Mouse (Mus musculus) ES-Bruce4 (cell line): ENCODE measurements at regions not wholly inside any gene's neighbourhood (a gene's known extent, or its start where the extent isn't known, plus 50 kb on each side); places are given as distances from the start of the nearest gene placed in this dataset.

Experiments used
- CTCF ChIP-seq: IDR thresholded peaks from one replicate; pipeline ENCODE4 v1.8.1; 2011; ENCODE audit warnings: low read depth, low read length
- EP300 ChIP-seq: IDR thresholded peaks from 2 replicates; pipeline ENCODE4 v1.6.1; 2011; ENCODE audit warnings: low read depth, low read length; ENCODE audit not compliant: insufficient read depth
- POLR2A ChIP-seq: IDR thresholded peaks from one replicate; pipeline ENCODE4 v1.8.1; 2011; ENCODE audit warnings: low read length; ENCODE audit not compliant: insufficient read depth

DNA sequence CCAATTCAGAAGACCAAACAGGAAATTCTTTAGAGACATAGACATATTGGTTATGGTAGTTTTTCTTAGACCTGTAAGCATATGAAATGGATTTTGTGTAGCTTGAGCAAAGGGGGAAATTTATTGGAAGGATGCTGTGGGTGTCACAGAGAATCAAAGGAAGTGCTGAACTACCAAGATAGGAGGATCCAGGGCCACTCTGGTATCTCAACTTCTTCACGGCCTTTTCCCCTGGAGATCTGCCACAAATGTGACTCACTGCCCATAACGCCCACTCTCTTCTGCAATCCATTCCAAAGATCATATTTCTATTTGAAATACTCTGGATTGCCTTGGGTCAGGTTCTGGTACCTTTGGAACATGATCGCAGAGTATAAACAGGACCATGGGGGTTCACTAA is 161.6 kb upstream of the Fggy start:
- no peak for TF ChIP-seq CTCF
- TF ChIP-seq EP300, result no peak
- TF ChIP-seq POLR2A, result no peak
